Mouse (Mus musculus) embryo, embryonic 9.5 days (tissue): ENCODE measurements around the gene Nipal4.

Experiments
- DNase-seq: peaks from one replicate; pipeline ENCODE4 v3.0.0-alpha.2; 2017; ENCODE audit errors: extremely low spot score

Gene Nipal4

GRCm38 (mm10) chr11:46115411-46116173 lies 50.7 kb downstream of the Nipal4 start:
- DNase-seq, result no peak

GRCm38 (mm10) chr11:46115011-46115410 lies 51.3 kb downstream of the Nipal4 start:
- DNase-seq, result no peak

DNA sequence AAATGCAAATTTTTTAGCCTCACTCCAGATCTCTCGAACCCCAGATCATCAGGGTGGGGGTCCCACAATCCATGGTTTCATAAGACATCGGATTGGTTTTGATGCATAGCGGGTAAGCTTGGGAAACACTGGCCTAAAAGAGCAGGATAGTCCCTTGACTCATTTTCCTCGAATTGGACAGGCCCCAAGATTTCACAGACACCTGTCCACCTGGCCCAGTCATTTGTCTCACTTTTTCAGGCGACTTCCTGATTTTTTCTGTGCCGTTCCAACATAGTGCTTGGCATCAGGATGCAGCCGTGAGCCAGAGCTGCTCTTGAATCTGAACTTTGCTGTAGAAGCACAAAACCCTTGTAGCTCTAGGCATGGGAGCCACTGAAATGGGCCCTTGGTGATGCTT lies 52.1 kb downstream of the Nipal4 start:
- no peak for DNase-seq

DNA sequence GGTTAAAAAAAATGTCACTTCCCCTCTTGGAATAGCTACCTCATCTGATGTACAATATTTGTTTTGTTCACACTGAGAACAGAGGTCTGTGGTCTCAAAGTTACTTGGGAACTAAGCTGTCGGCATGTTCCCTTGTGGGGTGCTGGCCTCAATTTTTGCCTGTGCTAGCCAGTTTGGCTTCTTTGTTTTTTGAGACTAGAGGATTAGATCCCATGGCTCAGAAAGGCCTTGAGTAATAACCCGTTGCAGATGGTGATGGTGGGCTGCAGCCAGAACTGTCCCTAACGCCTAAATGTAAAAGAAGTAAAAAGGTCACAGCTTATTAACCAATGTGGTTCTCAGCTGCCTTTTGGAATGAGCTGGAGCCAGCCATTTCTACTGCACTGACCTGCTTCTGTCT lies 53.1 kb downstream of the Nipal4 start:
- no peak for DNase-seq

DNA sequence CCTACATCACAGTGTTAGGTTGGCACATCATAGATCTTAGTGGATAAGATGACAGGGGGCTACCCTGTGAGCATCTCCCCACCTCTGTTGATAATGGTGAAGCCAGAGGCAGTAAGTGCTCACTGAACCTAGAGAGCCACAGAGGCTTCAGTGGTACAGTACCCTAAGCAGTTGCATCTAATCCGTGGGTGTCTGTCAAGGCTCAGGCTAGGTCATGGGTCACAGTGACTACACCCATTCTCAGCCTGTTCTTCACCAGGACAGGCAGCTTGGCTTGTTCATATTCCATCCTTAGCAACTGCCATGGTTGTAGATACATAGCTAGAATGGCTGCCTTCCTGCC lies 55.4 kb downstream of the Nipal4 start:
- DNase-seq, result no peak

DNA sequence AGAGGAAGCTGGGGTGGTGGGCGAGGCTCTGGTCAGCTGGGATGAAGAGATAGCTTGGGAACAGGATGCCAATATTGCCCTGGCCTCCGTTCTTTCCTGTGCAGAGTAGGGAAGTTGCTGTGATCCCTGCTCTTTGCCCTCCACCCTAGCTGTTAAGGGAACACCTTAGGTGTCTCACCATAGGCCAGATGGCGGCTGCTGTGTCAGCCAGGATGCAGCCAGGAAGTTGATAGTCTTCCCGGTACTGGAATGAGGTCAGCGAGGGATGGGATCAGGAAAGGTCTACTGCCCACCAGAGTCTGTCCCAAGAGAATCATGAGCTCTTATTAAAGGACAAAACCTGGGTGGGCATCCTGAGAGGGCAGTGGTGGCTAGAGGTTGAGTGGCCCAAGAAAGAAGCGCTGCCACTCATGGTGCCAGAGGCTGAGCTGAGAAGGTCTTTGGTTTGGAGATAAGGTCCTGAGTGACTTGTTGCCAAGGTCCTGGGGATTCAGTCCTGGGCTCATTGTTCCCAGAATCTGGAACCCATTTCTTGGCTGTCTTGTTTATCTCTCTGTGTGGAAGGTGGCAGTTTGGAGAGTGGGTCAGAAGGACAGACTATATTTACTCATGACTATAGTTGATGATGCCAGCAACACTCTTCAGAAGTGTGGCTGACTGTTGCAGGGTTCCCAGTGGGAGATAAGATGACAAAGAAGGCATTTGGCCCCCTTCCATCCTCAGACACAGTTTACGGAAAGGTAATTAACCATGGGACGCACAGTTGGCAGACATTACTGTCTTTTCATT lies 56.0 kb downstream of the Nipal4 start:
- no peak for DNase-seq

DNA sequence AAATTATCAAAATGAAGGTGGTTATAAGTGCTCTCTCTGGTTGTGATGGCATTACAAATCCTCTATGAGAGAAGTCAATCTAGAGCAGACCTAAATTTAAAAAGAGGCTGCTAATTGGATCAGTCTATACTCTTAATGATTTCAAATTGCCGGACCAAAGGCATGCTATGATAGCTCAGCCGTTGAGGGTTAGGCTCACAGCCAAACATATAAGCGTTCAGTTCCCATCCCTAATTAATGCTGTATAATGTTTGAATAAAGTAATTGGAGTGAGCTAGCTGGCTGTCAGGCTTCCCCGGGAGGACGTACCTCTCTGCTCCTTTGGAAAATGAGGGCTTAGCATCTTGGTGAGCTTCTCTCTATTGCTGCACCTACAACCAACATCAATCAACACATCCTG lies 57.1 kb downstream of the Nipal4 start:
- DNase-seq, result no peak

- DNase-seq, result no peak
Observed at GRCm38 (mm10) chr11:46107046-46107445, 59.3 kb downstream of the Nipal4 start.

GRCm38 (mm10) chr11:46102107-46102506 lies 64.2 kb downstream of the Nipal4 start:
- no peak for DNase-seq
